Mouse (Mus musculus): ENCODE measurements around the gene Sema4b. TPM values are rescaled to one million over a fixed set of nuclear protein-coding genes. Genes with fewer than 3 reads are reported as not detected.

Sema4b gene
- polyA plus RNA-seq, 1 experiment from 2014 or later = 13.5 TPM

- DNase-seq (peak; percentile 88), ATAC-seq (peak; percentile 78)
- H3K36me3 ChIP-seq (replicated peaks; ENCODE audit: insufficient read depth, low read length) = peaks cover 81% of the 10 kb centered on the region
- H3K27me3 ChIP-seq (ENCODE audit: insufficient read depth, low read length) = no peaks in the 10 kb centered on the region
- TF ChIP-seq CTCF (IDR thresholded peaks at IDR 0.05; ENCODE audit: low read depth) = peak; percentile 95
- TF ChIP-seq EP300 (IDR thresholded peaks at IDR 0.05; ENCODE audit: low read depth) = no peak
- H3K4me3 ChIP-seq (ENCODE audit: low read depth, low read length) = no peak overlapping the region
- no peak overlapping the region for H3K9ac ChIP-seq (replicated peaks)
- H3K27ac ChIP-seq (ENCODE audit: low read depth) = no peak overlapping the region
- H3K4me1 ChIP-seq (ENCODE audit: insufficient read depth) = peaks cover 16% of the 10 kb centered on the region
- WGBS (ENCODE audit: insufficient replicate concordance) = 27% methylated on average over 4 of the region's 4 CpGs
- no peaks in the 10 kb centered on the region for H3K9me3 ChIP-seq (ENCODE audit: low read length)
- no peak overlapping the region for H3K4me2 ChIP-seq (ENCODE audit: low read depth, low read length)
Observed at GRCm38 (mm10) chr7:80215398-80215797, 28.8 kb downstream of the Sema4b start.

DNA sequence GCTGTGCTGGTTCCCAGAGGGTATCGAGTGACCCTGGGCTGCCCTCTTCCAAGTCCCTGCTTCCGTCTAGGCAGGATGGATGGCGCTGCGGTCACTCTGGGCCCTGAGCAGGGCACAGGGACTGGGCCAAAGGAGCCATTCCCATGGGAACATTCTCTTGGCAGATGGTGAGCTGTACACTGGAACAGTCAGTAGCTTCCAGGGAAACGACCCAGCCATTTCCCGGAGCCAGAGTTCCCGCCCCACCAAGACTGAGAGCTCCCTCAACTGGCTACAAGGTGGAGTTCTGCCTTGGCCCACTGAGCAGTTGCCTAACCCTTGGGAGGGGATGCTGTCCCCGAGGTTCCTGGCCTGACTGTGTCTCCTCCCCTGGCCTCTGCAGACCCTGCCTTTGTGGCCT is 29.9 kb downstream of the Sema4b start:
- H3K27ac ChIP-seq (ENCODE audit: low read depth) = no peak overlapping the region
- DNase-seq = peak; percentile 12

DNA sequence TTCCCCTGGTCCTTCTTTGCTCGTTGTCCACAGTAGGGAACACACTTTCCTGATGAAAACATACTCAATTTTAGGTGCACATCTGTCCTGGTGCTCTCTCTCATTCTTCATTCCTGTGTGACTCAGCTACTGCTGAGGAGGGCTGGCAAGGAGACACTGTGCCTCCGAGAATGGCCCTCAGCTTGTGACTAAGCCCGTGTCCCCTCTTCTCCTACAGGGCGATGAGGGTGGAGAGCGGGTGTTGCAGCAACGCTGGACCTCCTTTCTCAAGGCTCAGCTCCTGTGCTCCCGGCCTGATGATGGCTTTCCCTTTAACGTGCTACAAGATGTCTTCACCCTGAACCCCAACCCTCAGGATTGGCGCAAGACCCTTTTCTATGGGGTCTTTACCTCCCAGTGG is 32.0 kb downstream of the Sema4b start:
- peaks cover 93% of the 10 kb centered on the region for H3K36me3 ChIP-seq (replicated peaks; ENCODE audit: insufficient read depth, low read length)
- no peaks in the 10 kb centered on the region for H3K4me1 ChIP-seq (ENCODE audit: insufficient read depth)
- no peaks in the 10 kb centered on the region for H3K27me3 ChIP-seq (ENCODE audit: insufficient read depth, low read length)
- H3K4me2 ChIP-seq (ENCODE audit: low read depth, low read length) = no peak overlapping the region
- TF ChIP-seq CTCF (IDR thresholded peaks at IDR 0.05; ENCODE audit: low read depth) (no peak), EP300 (IDR thresholded peaks at IDR 0.05; ENCODE audit: low read depth) (no peak)
- no peak overlapping the region for H3K4me3 ChIP-seq (ENCODE audit: low read depth, low read length)
- ATAC-seq (no peak), DNase-seq (no peak)
- H3K27ac ChIP-seq (ENCODE audit: low read depth) = no peak overlapping the region
- WGBS (ENCODE audit: insufficient replicate concordance) = 94% methylated on average over 9 of the region's 9 CpGs
- H3K9ac ChIP-seq (replicated peaks) = no peak overlapping the region
- no peaks in the 10 kb centered on the region for H3K9me3 ChIP-seq (ENCODE audit: low read length)

More for the DNA sequence above, 29.9 kb downstream of the Sema4b start:
- peaks cover 90% of the 10 kb centered on the region for H3K36me3 ChIP-seq (replicated peaks; ENCODE audit: insufficient read depth, low read length)
- H3K9ac ChIP-seq (replicated peaks) = no peak overlapping the region
- TF ChIP-seq CTCF (IDR thresholded peaks at IDR 0.05; ENCODE audit: low read depth) (no peak), EP300 (IDR thresholded peaks at IDR 0.05; ENCODE audit: low read depth) (no peak)
- no peak overlapping the region for H3K4me2 ChIP-seq (ENCODE audit: low read depth, low read length)
- H3K27me3 ChIP-seq (ENCODE audit: insufficient read depth, low read length) = no peaks in the 10 kb centered on the region
- no peak for ATAC-seq
- no peak overlapping the region for H3K4me3 ChIP-seq (ENCODE audit: low read depth, low read length)
- no peaks in the 10 kb centered on the region for H3K9me3 ChIP-seq (ENCODE audit: low read length)
- peaks cover 4% of the 10 kb centered on the region for H3K4me1 ChIP-seq (ENCODE audit: insufficient read depth)
- 89% methylated on average over 8 of the region's 8 CpGs for WGBS (ENCODE audit: insufficient replicate concordance)

DNA sequence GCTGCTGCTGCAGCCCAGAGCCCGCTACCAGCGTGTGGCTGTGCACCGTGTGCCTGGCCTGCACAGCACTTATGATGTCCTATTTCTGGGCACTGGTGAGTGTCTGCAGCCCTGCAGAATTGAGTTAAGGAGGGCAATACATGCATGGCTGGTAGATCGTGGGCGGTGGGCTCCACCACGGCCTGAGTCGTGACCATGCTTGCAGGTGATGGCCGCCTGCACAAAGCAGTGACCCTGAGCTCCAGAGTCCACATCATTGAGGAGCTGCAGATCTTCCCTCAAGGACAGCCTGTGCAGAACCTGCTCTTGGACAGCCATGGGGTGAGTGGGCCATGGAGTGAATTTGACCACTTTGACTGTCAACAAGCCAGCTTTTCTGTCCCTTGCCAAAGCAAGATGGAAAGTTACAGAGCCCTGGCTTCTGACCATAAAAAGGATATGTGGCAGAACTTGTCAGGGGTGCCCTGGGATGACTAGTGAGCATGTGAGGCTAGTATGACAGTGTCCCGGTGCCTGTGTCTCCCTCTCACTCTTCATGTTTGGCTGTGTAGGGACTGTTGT is 33.7 kb downstream of the Sema4b start:
- H3K4me1 ChIP-seq (ENCODE audit: insufficient read depth) = no peaks in the 10 kb centered on the region
- H3K9me3 ChIP-seq (ENCODE audit: low read length) = no peaks in the 10 kb centered on the region
- 94% methylated on average over 9 of the region's 9 CpGs for WGBS (ENCODE audit: insufficient replicate concordance)
- no peak overlapping the region for H3K9ac ChIP-seq (replicated peaks)
- H3K4me2 ChIP-seq (ENCODE audit: low read depth, low read length) = no peak overlapping the region
- TF ChIP-seq CTCF (IDR thresholded peaks at IDR 0.05; ENCODE audit: low read depth) (no peak), EP300 (IDR thresholded peaks at IDR 0.05; ENCODE audit: low read depth) (no peak)
- ATAC-seq (no peak), DNase-seq (no peak)
- no peaks in the 10 kb centered on the region for H3K27me3 ChIP-seq (ENCODE audit: insufficient read depth, low read length)
- peaks cover 95% of the 10 kb centered on the region for H3K36me3 ChIP-seq (replicated peaks; ENCODE audit: insufficient read depth, low read length)
- H3K27ac ChIP-seq (ENCODE audit: low read depth) = no peak overlapping the region
- H3K4me3 ChIP-seq (ENCODE audit: low read depth, low read length) = no peak overlapping the region

DNA sequence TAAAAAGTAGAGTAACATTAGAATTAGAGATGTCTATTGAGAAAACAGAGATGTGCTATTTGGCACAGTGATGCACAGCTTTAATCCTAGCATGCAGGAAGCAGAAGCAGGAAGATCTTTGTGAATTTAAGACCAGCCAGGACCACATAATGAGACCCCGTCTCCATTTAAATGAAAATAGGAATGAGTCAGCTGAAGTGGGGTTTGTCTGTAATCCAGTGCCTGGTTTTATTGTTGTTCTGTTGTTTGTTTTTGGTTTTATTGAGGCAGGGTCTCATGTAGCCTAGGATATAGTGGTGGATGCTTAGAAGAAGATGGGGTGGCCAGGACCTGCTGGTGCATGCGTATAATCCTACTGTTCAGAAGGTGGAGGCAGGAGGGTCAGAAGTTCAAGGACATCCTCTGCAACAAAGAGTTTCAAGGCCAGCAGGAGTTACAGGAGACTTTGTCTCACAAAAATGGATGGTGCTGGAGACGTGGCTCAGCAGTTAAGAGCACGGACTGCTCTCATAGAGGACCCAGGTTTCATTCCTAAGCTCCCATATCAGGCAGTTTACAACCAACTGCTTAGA is 34.6 kb downstream of the Sema4b start:
- TF ChIP-seq EP300 (IDR thresholded peaks at IDR 0.05; ENCODE audit: low read depth) (no peak), CTCF (IDR thresholded peaks at IDR 0.05; ENCODE audit: low read depth) (no peak)
- no peak overlapping the region for H3K4me3 ChIP-seq (ENCODE audit: low read depth, low read length)
- no peaks in the 10 kb centered on the region for H3K9me3 ChIP-seq (ENCODE audit: low read length)
- whole genome bisulfite sequencing (ENCODE audit: insufficient replicate concordance) = 88% methylated on average over 4 of the region's 4 CpGs
- no peak overlapping the region for H3K9ac ChIP-seq (replicated peaks)
- DNase-seq (no peak), ATAC-seq (no peak)
- peaks cover 95% of the 10 kb centered on the region for H3K36me3 ChIP-seq (replicated peaks; ENCODE audit: insufficient read depth, low read length)
- H3K27me3 ChIP-seq (ENCODE audit: insufficient read depth, low read length) = no peaks in the 10 kb centered on the region
- H3K4me1 ChIP-seq (ENCODE audit: insufficient read depth) = no peaks in the 10 kb centered on the region
- no peak overlapping the region for H3K27ac ChIP-seq (ENCODE audit: low read depth)
- no peak overlapping the region for H3K4me2 ChIP-seq (ENCODE audit: low read depth, low read length)

DNA sequence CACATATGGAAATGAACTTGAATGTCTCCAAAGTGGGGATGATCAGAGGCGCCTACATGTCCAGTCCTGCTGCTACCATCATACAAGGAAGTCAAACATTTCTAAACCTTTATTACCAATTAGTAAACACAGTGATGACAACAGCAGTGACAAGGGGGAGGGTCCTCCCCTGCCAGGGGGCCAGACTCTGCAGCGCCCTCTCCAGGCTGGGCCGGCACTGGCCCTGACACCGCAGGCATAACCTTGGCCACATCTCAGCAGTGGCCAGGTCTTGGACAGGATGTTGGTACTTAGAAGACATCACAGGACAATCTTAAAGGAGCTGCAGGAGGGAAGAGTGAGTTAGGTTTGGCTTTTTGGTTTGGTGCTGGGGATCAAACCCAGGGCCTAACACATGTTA is 40.4 kb downstream of the Sema4b start:
- ATAC-seq = no peak
- Histone ChIP-seq H3K4me3 (ENCODE audit: low read depth, low read length) (no peak overlapping the region), H3K4me1 (ENCODE audit: insufficient read depth) (peaks cover 20% of the 10 kb centered on the region), H3K27me3 (ENCODE audit: insufficient read depth, low read length) (no peaks in the 10 kb centered on the region), H3K4me2 (ENCODE audit: low read depth, low read length) (no peak overlapping the region), H3K9ac (replicated peaks) (no peak overlapping the region), H3K9me3 (ENCODE audit: low read length) (no peaks in the 10 kb centered on the region), H3K27ac (ENCODE audit: low read depth) (no peak overlapping the region), H3K36me3 (replicated peaks; ENCODE audit: insufficient read depth, low read length) (peaks cover 64% of the 10 kb centered on the region)
- DNase-seq = no peak
- 96% methylated on average over 4 of the region's 4 CpGs for WGBS (ENCODE audit: insufficient replicate concordance)
- TF ChIP-seq EP300 (IDR thresholded peaks at IDR 0.05; ENCODE audit: low read depth) (no peak), CTCF (IDR thresholded peaks at IDR 0.05; ENCODE audit: low read depth) (peak; percentile 26; the same call in 1 of the 2 replicates)

All from liver, postnatal 0 days (tissue).